Mouse (Mus musculus): ENCODE measurements around the gene Ccdc124.

DNA sequence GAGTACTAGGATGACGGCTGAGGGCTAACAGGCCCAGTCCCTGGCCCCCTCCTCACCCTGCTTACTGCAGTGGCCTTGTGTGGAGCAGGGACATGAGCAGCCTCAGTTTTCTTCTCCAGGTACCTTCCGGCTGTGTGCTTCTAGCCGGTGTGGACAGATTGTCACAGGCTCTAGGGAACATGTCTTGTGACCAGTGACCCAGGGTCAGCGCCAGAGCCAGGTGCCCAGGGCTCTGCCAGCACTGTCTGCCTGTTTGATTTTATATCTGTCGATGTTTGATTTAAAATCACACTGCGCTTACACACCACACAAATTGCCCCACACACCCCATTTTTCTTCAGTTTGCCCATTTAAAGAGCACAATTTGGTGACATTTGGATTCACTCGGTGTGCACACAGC is 49.9 kb downstream of the Ccdc124 start:
- TF ChIP-seq CTCF (IDR thresholded peaks at IDR 0.05; ENCODE audit: low read depth) (no peak), EP300 (optimal IDR thresholded peaks at IDR 0.05) (no peak)

Measured in stomach, postnatal 0 days (tissue).